Mouse (Mus musculus) bone marrow, adult 2 months (tissue): ENCODE measurements around the gene Actr3.

Experiments used
- CTCF ChIP-seq: fragments of 200-500 bp; IDR thresholded peaks from 2 replicates; pipeline ENCODE4 v1.5.1; 2011; ENCODE audit warnings: low read length, control low read depth; ENCODE audit not compliant: control insufficient read depth, insufficient read depth
- POLR2A ChIP-seq: fragments of 200-500 bp; IDR thresholded peaks from 2 replicates; pipeline ENCODE4 v1.6.1; 2011; ENCODE audit warnings: low read depth, mild to moderate bottlenecking, control low read depth, low read length, borderline replicate concordance; ENCODE audit not compliant: control insufficient read depth

- TF ChIP-seq POLR2A: no peak
- no peak for TF ChIP-seq CTCF
Measured at GRCm38 (mm10) chr1:125407220-125407619, 28.3 kb downstream of the Actr3 start.
